Mouse (Mus musculus) thymus, adult 2 months (tissue): ENCODE measurements around the gene Exosc9.

Experiments used
- CTCF ChIP-seq: fragments of 200-500 bp; IDR thresholded peaks from 2 replicates; pipeline ENCODE4 v1.5.1; 2012; ENCODE audit warnings: mild to moderate bottlenecking, control low read depth, low read length, moderate library complexity, borderline replicate concordance; ENCODE audit not compliant: control insufficient read depth, poor library complexity, insufficient read depth; ENCODE audit errors: extremely low read depth
- POLR2A ChIP-seq: fragments of 200-500 bp; IDR thresholded peaks from 2 replicates; pipeline ENCODE4 v1.6.1; 2012; ENCODE audit warnings: mild to moderate bottlenecking, low read length, control low read depth, moderate library complexity; ENCODE audit not compliant: control insufficient read depth, poor library complexity, insufficient read depth; ENCODE audit errors: extremely low read depth

GRCm38 (mm10) chr3:36598811-36599210, 46.4 kb downstream of the Exosc9 start:
- no peak for TF ChIP-seq CTCF
- no peak for TF ChIP-seq POLR2A
